Mouse (Mus musculus): ENCODE measurements around the gene Spats2l. TPM values are rescaled to one million over a fixed set of nuclear protein-coding genes. Genes with fewer than 3 reads are reported as not detected.

Gene Spats2l
- 27.9 and 31.1 TPM in 2 replicates for polyA plus RNA-seq (2012; rRNA removed)

DNA sequence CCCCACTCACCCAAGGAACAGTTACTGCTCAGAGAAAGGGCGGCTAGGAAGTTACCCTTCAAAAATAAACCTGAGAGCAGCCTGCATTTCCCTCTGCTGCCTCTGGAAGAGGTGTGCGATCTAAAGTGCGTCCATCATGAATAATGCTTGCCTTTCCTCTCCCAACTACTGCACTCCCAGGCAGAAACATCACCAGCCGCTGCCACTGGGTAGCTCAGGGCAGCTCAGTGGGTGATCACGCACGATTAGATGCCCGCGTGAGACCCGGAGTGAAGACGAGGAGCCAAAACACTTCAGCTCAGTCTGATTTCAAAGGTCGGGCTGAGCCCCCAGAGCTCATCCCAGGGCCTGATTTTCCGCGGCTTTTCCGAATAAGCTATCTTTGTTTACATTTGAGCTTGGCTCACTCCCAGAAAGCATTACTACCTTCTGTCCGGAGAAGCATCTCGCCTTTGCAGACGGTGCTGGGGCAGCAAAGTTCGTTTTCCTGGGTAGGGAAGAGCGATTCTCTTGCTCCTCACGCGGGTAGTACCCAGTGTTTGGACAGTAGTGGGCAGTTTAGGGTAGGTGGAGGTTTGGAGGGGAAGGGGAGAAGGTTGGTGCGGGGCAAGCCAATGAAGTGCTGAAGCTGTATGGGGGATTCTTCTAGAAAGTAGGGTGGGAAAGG lies at the start of gene Spats2l:
Gene Spats2l (plus strand): TSS at position 162 of the 667 bp plus-strand sequence.
- no peak for DNase-seq (ENCODE audit: low spot score)

DNA sequence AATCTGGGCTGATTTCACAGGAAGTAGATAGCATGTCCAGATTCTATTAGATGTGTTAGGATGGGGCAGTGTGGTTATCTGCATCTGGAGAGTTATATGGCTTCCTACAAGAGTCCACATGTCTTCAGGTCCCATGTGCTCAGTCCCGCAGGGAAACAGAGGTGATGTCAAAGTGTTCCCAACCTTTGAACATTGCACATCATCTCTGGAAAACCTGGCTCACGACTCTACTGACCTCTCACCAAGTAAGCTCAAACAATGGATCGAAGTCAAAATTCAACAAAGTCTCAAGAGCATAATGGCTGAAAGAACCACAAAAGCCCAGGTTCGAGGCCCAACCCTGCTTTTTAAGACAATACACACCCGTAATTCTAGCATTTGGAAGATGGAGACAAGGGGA lies 48.7 kb upstream of the Spats2l start:
- no peak for DNase-seq (ENCODE audit: low spot score)

DNA sequence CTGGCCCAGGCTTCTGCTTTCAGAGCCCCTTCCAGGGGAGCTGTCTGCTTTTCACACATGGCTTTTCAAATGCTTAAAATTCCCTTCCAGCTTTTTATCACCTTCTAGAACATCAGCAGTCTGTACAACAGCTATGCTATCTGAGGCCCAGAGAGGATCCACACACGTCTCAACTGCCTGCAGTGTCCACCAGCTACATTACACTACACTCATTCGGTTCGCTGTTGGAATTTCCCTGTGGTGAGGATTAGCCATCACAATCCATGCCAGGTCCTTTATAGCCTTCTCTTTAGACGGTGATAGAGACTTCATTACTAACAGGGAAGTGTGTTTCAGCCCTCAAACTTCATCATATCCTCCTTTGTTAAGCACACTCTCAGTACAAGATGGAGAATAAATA lies 38.1 kb upstream of the Spats2l start:
- DNase-seq (ENCODE audit: low spot score): no peak

DNA sequence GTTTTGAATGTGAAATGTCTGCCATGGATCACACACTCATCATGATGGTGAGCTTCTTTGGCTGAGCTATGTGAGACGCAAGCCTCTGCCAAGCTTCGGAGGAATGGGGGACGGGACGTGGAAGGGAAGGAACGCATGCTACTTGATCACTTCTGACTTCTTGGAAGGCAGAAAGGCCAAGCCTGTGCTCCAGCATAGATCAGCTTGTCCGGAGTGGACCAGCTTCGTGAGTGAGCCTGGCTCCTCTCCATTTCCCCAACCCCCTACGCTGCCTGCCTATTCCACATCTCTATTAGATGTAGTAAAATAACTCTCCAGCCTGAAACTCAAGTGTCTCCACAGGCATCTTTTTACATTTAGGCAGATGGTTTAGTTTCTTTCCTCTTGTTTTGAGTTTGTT lies 32.2 kb upstream of the Spats2l start:
- no peak for DNase-seq (ENCODE audit: low spot score)

DNA sequence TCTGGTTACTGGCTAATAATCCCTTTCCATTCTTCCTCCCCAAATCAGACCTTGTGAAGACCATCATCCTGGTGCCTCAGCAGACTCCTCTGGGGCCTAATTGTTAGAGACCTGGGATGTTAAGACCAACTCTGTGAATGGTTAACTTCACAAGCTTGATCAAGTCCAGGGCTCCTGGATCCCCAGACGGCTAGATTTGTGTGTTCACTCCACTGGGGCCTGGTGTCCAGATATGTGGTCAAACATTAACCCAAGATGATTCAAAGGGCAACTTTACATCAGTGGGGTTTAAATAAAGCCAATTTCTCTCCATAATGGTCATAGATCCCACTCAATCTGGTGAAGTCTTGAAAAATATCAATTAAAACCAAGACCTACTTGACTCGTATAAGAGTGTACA lies 31.7 kb upstream of the Spats2l start:
- DNase-seq (ENCODE audit: low spot score): no peak

DNA sequence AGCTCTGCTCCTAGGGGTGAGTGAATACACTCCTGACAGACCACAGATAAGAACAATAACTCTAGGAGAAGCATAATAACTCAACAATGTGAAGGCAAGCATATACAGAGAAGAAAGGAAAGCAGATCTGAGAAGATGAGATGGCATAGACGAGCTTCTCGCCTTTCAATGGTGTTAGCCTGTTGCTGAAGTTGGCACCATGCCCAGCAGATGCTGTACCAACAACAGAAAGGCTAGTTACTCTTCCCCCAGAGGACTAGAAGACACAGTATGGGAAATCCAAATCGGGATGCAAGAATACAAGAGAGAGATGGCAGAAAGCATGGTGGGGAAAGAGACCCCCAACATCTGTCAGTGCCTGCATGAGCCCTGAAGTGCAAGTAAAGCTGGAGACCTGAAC lies 22.2 kb upstream of the Spats2l start:
- no peak for DNase-seq (ENCODE audit: low spot score)

DNA sequence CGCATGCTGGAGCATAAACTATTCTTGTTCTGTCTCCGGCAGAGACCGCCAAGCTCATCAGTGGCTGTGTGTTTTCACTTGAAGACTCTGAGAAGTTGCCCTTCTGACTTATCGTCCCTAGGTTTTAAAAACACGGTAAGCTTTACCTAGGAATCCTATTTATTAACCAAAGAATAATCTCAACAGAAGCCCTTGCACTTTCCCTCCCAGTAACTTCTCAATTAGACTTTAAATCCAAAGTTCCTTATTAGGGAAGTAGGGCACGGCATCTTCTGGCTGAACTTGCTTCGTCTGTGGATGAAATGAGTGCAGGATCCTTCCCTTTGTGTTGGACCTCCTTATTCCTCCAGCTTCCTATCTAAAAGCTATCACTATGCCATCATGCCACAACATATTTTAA lies 7.6 kb upstream of the Spats2l start:
- DNase-seq (ENCODE audit: low spot score): no peak

DNA sequence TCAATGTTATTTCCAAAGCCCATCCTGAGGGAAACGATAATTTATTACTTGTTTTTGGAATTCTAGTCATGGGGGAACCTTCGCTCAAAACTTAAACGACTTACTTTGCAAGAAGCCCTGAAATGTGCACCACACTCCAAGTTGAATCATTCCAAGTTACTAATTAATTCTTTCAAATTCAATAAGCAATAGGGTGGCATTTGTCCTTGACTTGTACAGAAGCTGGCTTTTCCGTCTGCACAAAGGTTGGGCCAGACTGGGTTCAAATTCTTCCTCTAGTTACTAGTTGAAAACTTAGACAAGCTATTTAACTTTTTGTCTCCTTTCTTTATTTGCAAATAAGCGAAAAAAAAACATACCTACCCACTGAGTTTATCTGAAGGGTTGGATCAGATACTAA lies 636 bp upstream of the Spats2l start:
- DNase-seq (ENCODE audit: low spot score): no peak

DNA sequence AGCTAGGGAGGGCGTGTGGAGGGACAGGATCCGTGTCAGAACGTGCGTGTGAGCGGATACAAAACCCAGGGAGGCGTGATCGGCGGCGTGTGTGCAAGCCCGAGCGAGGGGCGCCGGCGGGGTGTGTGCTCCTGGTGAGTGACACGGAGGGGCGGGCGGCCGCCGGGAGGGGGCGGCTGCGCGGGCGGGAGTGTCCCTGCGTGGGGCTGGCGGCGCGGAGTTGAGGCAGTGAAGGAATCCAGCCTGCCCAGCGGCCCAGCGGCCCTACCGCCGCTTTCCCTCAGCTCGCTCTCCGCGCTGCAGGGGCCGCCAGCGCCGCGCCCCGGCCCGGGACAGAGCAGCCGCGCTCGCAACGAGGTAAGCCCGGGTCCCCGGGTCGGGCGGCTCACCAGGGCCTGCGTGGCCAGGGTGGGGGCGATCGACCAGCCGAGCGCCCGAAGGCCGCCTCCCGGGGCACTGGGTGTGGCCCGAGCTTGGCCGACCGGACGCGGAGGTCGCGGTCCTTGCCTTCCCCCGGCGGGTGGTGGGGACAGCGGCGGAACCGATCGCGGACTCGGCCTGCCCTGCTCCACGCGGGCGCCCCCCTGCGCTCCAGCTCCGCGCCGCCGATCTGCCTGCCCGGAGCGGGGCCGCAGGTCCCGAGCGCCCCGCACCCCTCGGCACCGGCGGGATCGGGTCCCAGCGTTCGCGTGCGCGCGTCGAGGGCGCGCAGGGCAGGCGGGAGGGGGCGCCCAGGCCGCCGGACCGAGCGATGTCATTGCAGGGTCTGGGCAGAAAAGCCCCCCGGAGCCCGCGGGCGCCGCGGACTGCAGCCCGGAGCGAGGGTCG lies 920 bp downstream of the Spats2l start:
- DNase-seq (ENCODE audit: low spot score): peak; percentile 76

DNA sequence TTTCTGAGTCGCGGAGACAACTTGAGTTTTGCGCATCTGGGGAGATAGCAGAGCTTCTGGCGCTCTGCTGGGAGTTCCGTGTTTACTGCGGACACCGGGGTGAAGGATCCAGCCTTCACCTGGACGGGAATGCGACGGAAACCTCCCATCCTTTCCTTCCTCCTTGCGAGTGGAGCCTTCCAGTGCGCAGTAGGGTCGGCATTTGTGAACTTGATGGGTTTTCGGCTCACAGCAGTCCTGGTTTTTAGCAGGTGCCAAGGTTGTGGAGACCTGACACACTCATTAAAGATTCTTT lies 1.5 kb downstream of the Spats2l start:
- peak; percentile 32 for DNase-seq (ENCODE audit: low spot score)

DNA sequence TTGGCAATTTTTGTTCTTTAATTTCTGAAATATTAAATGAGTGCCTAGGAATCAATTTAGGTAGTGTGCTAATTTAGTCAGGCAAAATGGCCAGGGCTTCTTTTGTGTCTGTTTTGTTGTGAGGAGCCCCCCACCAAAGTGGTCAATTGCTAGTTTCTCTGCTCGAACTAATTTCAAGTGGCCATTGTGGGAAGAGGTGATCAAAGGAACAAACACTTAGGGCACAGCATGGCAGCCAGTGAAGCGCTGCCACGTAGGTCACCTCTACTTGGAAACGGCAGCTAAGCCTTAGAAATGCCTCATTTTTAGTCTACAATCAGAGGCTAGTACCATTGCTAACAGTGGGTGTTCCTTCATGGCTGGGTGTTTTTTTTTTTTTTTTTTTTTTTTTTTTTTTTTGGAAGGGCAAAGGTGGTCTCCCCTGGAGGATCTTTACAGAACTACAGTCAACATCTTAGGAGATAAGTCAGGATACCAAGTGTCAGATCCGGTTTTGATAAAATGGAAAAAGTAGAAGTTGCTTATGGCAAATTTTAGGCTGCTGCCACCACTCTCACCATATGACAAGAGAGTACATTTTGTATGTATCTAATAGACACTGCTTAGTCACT lies 2.8 kb downstream of the Spats2l start:
- no peak for DNase-seq (ENCODE audit: low spot score)

DNA sequence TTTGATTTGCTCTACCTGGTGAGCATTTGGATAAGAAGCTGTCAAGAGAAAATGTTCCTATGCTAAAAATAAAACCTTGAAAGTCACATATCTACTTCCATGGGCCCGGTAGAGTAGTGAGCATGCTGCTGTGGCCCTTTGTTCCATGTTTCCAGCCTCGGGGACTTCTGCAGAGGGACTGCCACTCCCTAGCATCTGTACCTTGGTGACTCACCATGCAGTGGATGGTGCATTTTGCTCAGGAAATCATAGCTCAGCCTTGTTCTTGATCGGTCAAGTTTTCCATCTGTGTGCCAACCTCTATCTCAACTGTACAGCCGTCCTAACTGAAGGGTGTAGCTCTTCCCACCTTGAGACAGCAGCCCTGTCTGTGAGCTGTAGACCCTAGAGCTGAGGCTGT lies 10.3 kb downstream of the Spats2l start:
- DNase-seq (ENCODE audit: low spot score): no peak

DNA sequence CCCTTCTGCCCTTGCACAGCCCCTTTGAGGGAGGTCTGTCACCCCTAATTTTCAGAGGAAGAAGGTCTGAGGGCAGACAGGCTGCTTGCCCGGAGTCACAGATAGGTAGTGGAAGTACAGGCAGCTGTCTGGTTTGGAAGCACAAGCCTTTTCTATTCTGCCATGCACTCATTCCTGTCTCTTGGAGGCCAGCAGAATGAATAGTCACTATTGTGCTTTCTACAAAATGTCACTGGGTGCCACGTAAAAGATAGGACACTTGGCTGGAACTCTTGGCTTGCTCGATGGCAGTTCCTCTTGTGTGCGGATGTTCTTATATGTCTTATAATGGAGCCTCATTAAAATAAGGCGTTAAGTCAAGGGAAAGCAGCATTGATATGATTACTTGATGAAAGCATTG lies 15.9 kb downstream of the Spats2l start:
- no peak for DNase-seq (ENCODE audit: low spot score)

DNA sequence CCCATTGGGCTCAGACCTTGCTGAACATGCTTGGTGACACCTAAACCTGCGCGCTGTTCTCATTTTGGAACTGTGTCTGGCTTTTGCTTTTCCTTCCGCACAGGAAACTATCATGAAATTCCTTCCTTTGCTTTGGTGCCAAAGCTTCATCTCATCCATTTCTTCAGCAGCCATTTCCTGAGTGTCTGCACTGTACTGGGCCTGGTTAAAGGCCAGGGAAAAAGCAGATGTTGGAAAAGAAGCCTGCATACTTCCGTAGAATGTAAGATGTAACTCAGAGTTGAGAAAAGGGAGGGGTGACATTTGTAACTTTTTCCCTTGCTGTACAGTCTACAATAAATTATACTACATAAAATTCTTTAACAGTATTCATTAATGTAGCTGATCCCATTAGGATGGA lies 18.2 kb downstream of the Spats2l start:
- DNase-seq (ENCODE audit: low spot score): no peak

DNA sequence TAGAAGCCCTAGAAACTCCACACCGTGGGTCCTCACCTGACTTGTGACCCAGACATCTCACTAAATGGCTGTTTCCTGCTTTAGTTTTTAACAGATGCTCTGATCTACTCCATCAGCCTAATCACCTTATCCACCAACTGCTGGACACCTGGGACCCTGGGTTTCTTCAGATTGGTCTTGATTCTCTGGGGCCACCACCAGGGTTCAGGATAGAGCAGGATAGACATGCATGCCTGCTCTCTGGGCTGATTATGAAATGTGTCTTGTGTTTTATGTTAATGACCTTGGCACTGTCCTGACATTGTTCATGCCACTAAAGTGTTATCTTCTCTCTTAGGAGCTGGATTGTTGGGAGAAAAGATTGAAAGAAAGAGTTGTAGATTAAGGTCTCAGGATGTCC lies 21.9 kb downstream of the Spats2l start:
- DNase-seq (ENCODE audit: low spot score): no peak

DNA sequence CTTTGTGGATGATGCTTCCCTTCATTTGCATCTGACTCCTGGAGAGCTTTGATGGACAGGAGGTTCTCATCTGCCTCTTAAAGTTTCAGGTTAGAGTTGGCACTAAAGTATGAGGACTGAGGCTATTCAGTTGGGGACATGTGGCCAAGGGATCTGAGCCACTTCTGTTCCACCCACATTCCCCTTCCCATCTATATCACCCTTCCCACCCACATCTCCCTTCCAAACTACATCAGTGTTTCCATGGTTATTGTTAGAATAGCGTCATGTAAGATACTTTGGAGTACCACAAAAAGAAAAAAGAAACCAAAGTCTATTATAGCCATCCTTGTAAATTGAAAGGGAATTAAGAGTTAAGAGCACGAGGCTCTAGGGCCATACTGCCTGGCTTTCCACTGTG lies 25.4 kb downstream of the Spats2l start:
- DNase-seq (ENCODE audit: low spot score): no peak

DNA sequence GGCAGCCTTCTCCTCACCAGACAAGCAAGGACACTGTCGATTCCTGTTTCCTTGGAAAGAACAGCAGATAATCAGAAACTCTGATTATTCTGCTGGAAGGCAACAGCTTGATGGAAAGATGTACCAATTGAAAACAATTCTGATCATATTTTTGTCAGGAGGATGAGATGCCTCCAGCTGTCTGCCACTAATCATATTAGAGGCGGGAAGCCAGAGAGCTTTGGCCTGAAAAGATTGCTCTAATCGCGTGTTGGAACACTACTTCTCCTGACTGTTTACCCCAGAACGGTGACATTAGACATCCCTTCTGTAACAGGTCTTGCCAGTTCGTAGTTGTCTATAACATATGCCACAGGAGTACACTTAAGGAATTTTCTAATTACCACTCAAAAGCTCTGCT lies 26.9 kb downstream of the Spats2l start:
- DNase-seq (ENCODE audit: low spot score): no peak

DNA sequence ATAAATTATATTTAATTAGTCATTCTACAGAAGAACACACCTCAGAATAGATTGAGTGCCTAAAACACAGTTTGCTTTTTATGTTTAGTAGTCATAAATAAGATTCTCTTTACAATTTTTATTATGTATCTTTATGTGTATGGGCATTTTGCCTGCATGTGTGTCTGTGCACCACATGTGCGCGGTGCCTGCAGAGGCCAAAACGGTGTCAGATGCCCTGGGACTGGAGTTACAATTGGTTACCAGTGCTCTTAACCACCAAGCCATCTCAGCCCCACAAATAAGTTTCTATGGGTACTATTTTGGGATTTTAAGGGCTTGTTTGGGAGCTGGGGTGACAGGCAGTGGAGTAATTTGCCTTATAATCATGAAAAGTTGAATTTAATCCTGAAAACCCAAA lies 32.2 kb downstream of the Spats2l start:
- DNase-seq (ENCODE audit: low spot score): no peak

DNA sequence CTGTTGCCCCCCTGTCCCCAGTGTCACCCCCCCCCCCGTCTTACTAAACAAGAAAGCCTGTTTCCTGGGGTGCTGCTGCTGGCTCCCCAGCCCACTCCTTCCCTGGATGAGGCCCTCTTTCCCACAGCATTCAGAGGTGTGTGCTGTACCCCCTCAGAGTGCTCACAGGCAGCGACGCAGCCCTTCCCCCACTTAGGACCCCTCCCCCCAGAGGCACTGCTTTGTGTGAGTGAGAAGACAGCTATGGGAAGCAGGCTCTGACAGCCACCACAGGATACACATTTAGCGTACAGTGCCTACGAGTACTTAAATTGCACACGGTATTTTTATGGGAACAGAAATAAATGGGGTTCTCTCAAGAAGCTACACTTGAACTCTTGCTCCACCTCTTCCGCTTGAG lies 33.9 kb downstream of the Spats2l start:
- no peak for DNase-seq (ENCODE audit: low spot score)

DNA sequence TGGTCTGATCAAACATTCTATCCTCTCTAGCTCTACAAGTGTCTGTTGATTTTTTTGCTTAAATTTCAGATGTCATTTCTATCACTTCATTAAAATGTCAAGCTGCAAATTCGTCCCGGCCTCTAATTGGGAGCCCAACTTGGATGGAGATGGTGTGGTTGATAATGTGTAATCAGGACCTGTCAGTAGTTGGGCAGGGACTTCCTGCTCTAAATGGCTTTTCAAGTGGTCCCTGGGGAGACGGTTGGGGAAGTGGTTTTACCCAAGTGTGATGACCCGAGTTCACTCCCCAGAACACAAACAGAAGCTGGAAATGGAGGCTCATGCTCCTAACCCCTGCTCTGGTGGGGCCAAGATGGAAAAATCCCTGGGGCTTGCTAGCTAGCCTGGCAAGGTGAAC lies 36.3 kb downstream of the Spats2l start:
- no peak for DNase-seq (ENCODE audit: low spot score)

DNA sequence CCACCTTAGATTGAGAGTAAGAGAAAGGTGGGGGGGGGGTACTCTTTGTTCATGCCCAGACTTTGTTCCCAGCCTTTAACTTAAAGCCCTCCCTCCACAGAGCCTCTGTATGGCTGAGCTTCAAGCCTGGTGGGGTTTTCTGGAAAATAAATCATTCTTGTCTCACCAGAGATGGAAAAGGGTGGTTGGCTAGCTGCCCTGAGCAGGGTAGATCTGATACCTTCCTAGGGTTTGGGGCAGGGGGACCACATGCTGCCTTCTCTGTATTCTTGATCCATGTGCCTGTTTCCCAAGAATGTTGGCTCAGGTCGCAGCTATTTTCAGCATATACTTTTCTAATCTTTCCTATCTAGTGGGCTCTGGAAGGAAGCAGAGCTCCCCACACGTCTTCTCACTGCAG lies 43.1 kb downstream of the Spats2l start:
- no peak for DNase-seq (ENCODE audit: low spot score)

DNA sequence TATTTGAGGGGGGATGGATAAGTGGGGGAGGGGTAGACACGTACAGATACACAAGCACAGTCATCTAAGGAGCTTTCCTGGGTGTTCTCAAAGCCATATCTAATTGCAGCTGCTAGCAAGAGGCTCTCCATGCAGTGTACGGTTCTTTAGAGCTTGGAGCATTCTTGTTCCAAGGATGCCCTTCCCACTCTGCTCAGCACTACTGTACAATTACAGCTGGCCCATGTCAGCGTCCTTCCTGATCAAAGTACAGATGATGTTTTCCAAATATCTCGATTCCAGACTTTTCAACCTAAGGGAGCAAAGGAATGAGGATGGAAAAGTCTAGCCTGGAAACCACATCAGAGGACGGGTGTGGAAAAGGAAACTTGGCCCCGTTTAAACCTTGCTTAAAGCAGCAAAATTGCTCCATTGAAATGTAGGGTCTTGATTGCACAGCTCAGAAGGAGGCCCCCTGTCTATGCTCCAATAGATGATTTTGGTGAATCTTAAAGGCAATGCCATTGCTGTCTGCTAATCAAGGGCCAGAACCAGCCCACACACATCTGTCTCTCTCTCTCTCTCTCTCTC lies 46.6 kb downstream of the Spats2l start:
- DNase-seq (ENCODE audit: low spot score): no peak

All from urinary bladder, adult 2 months (tissue).